ENCODE assay signal across 28 mouse cellular contexts in genomic region chr10:35620853-35621252, GRCm38 (mm10).
"Had no signal": no experiment of that assay in that cellular context is flagged by ENCODE, and none has a peak within 500 bp of the region (broad histone marks: within the 10 kb centered on the region; RNA-seq: fewer than 3 reads in every experiment).

No protein-coding gene starts in this region.

- DNase-seq: layer of hippocampus, postnatal 36 days; left cerebral cortex, postnatal 4 days; lung, adult 18-20 months; lung, adult 2 months; lung, embryonic 14.5 days; lung, postnatal 10 days; lung, postnatal 14 days; lung, postnatal 36 days; lung, postnatal 4 days; midbrain, embryonic 14.5 days had no signal

- H3K4me1 ChIP-seq: limb, embryonic 10.5 days; limb, embryonic 12.5 days; limb, embryonic 13.5 days; limb, embryonic 15.5 days; liver, embryonic 15.5 days; lung, embryonic 15.5 days; megakaryocyte, embryonic 14.5 days; midbrain, embryonic 10.5 days; midbrain, embryonic 12.5 days; midbrain, embryonic 13.5 days; midbrain, embryonic 15.5 days; neural tube, embryonic 12.5 days had no signal

- H3K9me3 ChIP-seq: limb, embryonic 10.5 days; limb, embryonic 13.5 days; limb, embryonic 15.5 days; liver, embryonic 15.5 days; lung, embryonic 15.5 days; midbrain, embryonic 12.5 days; midbrain, embryonic 13.5 days; midbrain, embryonic 15.5 days; neural tube, embryonic 12.5 days had no signal

- H3K4me3 ChIP-seq: left cerebral cortex, adult 2 months; limb, embryonic 10.5 days; limb, embryonic 12.5 days; limb, embryonic 13.5 days; limb, embryonic 15.5 days; liver, embryonic 15.5 days; lung, embryonic 15.5 days; megakaryocyte, embryonic 14.5 days; midbrain, embryonic 10.5 days; midbrain, embryonic 12.5 days; midbrain, embryonic 13.5 days; midbrain, embryonic 15.5 days; myocyte; neural tube, embryonic 12.5 days had no signal

- H3K36me3 ChIP-seq: limb, embryonic 10.5 days; limb, embryonic 12.5 days; limb, embryonic 13.5 days; limb, embryonic 15.5 days; liver, embryonic 15.5 days; lung, embryonic 15.5 days; midbrain, embryonic 10.5 days; midbrain, embryonic 12.5 days; midbrain, embryonic 13.5 days; midbrain, embryonic 15.5 days; neural tube, embryonic 12.5 days had no signal

- H3K4me2 ChIP-seq: limb, embryonic 12.5 days; limb, embryonic 13.5 days; limb, embryonic 15.5 days; liver, embryonic 15.5 days; lung, embryonic 14.5 days; lung, embryonic 15.5 days; midbrain, embryonic 11.5 days; midbrain, embryonic 12.5 days; midbrain, embryonic 13.5 days; midbrain, embryonic 15.5 days; neural tube, embryonic 12.5 days had no signal

- ATAC-seq: lung, postnatal 0 days; midbrain, embryonic 13.5 days; midbrain, embryonic 15.5 days; midbrain, embryonic 16.5 days had no signal

- H3K27me3 ChIP-seq: limb, embryonic 12.5 days; limb, embryonic 13.5 days; limb, embryonic 15.5 days; liver, embryonic 15.5 days; lung, embryonic 15.5 days; megakaryocyte, embryonic 14.5 days; midbrain, embryonic 12.5 days; midbrain, embryonic 13.5 days; midbrain, embryonic 15.5 days; neural tube, embryonic 12.5 days had no signal

- H3K9ac ChIP-seq: limb, embryonic 12.5 days; limb, embryonic 13.5 days; limb, embryonic 15.5 days; liver, embryonic 15.5 days; lung, embryonic 14.5 days; lung, embryonic 15.5 days; midbrain, embryonic 12.5 days; midbrain, embryonic 13.5 days; midbrain, embryonic 15.5 days; neural tube, embryonic 12.5 days had no signal

- H3K27ac ChIP-seq: left cerebral cortex, adult 2 months; limb, embryonic 10.5 days; limb, embryonic 12.5 days; limb, embryonic 13.5 days; limb, embryonic 15.5 days; liver, embryonic 15.5 days; lung, embryonic 15.5 days; macrophage; midbrain, embryonic 10.5 days; midbrain, embryonic 12.5 days; midbrain, embryonic 13.5 days; midbrain, embryonic 15.5 days; neural tube, embryonic 12.5 days had no signal
